Mouse (Mus musculus): ENCODE data around the gene Ptpre. TPM values are rescaled to one million over a fixed set of nuclear protein-coding genes. Genes with fewer than 3 reads are reported as not detected.

The Ptpre gene
- polyA plus RNA-seq, 1 experiment, result 2.4 TPM

DNA sequence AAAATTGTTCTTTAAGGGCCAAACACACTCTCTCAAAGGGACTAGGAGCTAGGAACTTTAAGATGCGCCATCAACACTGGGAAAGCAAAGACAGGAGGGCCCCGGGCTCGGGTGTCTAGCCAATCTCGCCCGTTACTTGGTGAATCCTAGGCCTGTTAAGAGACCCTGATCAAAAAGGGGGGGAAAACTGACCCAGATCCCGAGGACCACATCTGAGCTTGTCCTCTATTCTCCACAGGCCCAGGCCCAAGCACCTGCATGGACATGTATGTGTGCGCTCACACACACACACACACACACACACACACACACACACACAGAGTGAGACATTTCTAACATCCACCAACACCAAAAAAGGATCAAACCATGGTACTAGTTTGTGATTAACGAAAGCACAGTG lies 176.0 kb downstream of the Ptpre start:
- H3K79me2 ChIP-seq (ENCODE audit: control insufficient read depth, insufficient read depth), result peaks cover 78% of the 10 kb centered on the region
- no peak for TF ChIP-seq MYOG (IDR thresholded peaks at IDR 0.05; ENCODE audit: control insufficient read depth in 1 of 3, insufficient read depth in 1 of 3, insufficient read length in 2 of 3, low read depth in 2 of 3)
- TF ChIP-seq CEBPB (IDR thresholded peaks at IDR 0.05; ENCODE audit: insufficient read depth, poor library complexity, severe bottlenecking), result no peak
- TF ChIP-seq SRF (IDR thresholded peaks at IDR 0.05; ENCODE audit: control insufficient read depth, insufficient read length, low read depth), result no peak
- TF ChIP-seq POLR2AphosphoS2 (IDR thresholded peaks at IDR 0.05; ENCODE audit: insufficient read length, low read depth), result no peak
- no peak for TF ChIP-seq TCF3 (IDR thresholded peaks at IDR 0.05; ENCODE audit: insufficient read length, low read depth)
- TF ChIP-seq MAX (IDR thresholded peaks at IDR 0.05; ENCODE audit: low read depth), result no peak
- no peak for TF ChIP-seq USF1 (IDR thresholded peaks at IDR 0.05; ENCODE audit: low read depth)
- no peak for TF ChIP-seq TCF12 (IDR thresholded peaks at IDR 0.05; ENCODE audit: insufficient read depth, poor library complexity, severe bottlenecking)
- no peak for TF ChIP-seq MYOD1 (IDR thresholded peaks at IDR 0.05; ENCODE audit: control insufficient read depth in 1 of 3, insufficient read length in 2 of 3, low read depth in 2 of 3)
- no peak for TF ChIP-seq E2F4 (IDR thresholded peaks at IDR 0.05; ENCODE audit: insufficient read depth)
- no peak for TF ChIP-seq POLR2A (IDR thresholded peaks at IDR 0.05; ENCODE audit: insufficient read length, low read depth)
- no peak for TF ChIP-seq REST (IDR thresholded peaks at IDR 0.05; ENCODE audit: insufficient read depth, insufficient read length)
- no peaks in the 10 kb centered on the region for H3K27me3 ChIP-seq (ENCODE audit: control insufficient read depth, insufficient read depth, insufficient read length)
- H3K36me3 ChIP-seq (ENCODE audit: control insufficient read depth, insufficient read depth), result peaks cover 9% of the 10 kb centered on the region
- peak overlapping the region; percentile 89 for H3K4me3 ChIP-seq
- peak overlapping the region; percentile 60 for H3K4me2 ChIP-seq (ENCODE audit: low read depth)
- no peak overlapping the region for H3ac ChIP-seq (ENCODE audit: control insufficient read depth, insufficient read length)

DNA sequence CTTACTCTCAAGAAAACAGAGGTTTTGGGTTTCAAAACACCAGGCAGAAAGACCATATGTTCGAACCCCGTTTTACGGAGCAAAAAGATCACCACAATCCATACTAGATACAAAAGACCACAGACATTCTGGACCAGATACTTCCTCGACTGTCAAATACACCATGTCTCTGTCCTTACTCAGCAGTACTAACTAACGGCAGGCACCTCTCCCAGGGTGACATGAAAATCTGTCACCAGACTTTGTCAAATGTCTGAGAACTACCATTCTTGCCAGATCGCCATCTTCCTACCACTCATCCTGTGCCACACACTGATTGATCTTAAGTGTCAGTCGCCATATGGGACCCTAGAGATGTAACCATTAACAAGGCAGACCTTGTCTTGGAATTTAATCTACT lies 177.9 kb downstream of the Ptpre start:
- TF ChIP-seq TCF12 (IDR thresholded peaks at IDR 0.05; ENCODE audit: insufficient read depth, poor library complexity, severe bottlenecking), result no peak
- no peak for TF ChIP-seq SRF (IDR thresholded peaks at IDR 0.05; ENCODE audit: control insufficient read depth, insufficient read length, low read depth)
- TF ChIP-seq MAX (IDR thresholded peaks at IDR 0.05; ENCODE audit: low read depth), result no peak
- no peak for TF ChIP-seq POLR2AphosphoS2 (IDR thresholded peaks at IDR 0.05; ENCODE audit: insufficient read length, low read depth)
- TF ChIP-seq MYOG (IDR thresholded peaks at IDR 0.05; ENCODE audit: control insufficient read depth in 1 of 3, insufficient read depth in 1 of 3, insufficient read length in 2 of 3, low read depth in 2 of 3), result no peak
- TF ChIP-seq E2F4 (IDR thresholded peaks at IDR 0.05; ENCODE audit: insufficient read depth), result no peak
- TF ChIP-seq MYOD1 (IDR thresholded peaks at IDR 0.05; ENCODE audit: control insufficient read depth in 1 of 3, insufficient read length in 2 of 3, low read depth in 2 of 3), result no peak
- TF ChIP-seq TCF3 (IDR thresholded peaks at IDR 0.05; ENCODE audit: insufficient read length, low read depth), result no peak
- no peak for TF ChIP-seq CEBPB (IDR thresholded peaks at IDR 0.05; ENCODE audit: insufficient read depth, poor library complexity, severe bottlenecking)
- TF ChIP-seq POLR2A (IDR thresholded peaks at IDR 0.05; ENCODE audit: insufficient read length, low read depth), result no peak
- Histone ChIP-seq H3K36me3 (ENCODE audit: control insufficient read depth, insufficient read depth) (peaks cover 7% of the 10 kb centered on the region), H3K4me3 (peak overlapping the region; percentile 89), H3K27me3 (ENCODE audit: control insufficient read depth, insufficient read depth, insufficient read length) (no peaks in the 10 kb centered on the region), H3ac (ENCODE audit: control insufficient read depth, insufficient read length) (peak overlapping the region; percentile 62), H3K79me2 (ENCODE audit: control insufficient read depth, insufficient read depth) (peaks cover 60% of the 10 kb centered on the region), H3K4me2 (ENCODE audit: low read depth) (peak overlapping the region; percentile 60)

DNA sequence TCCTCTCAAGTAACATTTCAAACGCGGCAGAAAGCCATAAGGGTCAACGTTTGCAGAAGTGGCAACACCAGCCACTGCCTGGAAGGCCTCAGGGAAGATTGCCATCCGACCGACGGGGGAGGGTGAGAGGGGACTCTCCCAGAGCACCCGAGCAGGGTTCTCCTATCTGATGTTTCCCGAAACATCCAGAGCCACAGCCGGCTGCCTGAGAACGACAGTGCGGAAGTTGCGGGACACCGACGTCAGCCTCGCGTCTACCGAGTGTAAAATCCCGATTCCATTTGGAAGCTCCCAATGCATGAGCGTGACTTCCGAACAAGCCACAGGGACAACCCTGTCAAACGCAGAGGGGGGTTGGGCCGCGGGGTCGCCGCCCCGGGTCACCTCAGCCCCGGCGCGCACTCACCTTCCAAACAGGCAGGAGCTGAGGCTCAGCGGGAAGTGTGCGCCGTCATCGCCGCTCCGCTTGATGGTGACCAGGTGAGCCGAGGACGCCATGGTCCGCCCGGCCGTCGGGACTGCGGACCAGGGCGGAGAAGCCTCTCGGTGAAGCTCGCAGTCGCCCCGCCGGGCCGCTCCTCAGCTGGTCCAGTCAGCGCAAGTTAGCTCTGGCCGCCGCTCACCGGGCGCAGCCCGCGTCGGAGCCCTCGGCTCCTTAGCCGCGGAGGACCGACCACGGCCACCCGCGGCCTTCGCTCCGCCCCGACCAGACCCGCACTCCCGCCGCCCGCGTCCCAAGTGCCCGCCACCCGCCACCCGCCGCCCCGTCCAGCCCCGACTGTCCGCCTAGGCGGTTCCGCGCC lies 178.6 kb downstream of the Ptpre start, which contains the start of gene Mki67:
Gene Mki67 (minus strand): TSS at position 720 of the 803 bp plus-strand sequence.
- Histone ChIP-seq H3K27me3 (ENCODE audit: control insufficient read depth, insufficient read depth, insufficient read length) (no peaks in the 10 kb centered on the region), H3K36me3 (ENCODE audit: control insufficient read depth, insufficient read depth) (peaks cover under 1% of the 10 kb centered on the region), H3K79me2 (ENCODE audit: control insufficient read depth, insufficient read depth) (peaks cover 53% of the 10 kb centered on the region), H3K4me2 (ENCODE audit: low read depth) (peak within 1 kb of the TSS; percentile 97), H3ac (ENCODE audit: control insufficient read depth, insufficient read length) (peak within 1 kb of the TSS; percentile 62), H3K4me3 (peak within 1 kb of the TSS; percentile 89)
- TF ChIP-seq POLR2A (IDR thresholded peaks at IDR 0.05; ENCODE audit: insufficient read length, low read depth) (peak; percentile 53), POLR2AphosphoS2 (IDR thresholded peaks at IDR 0.05; ENCODE audit: insufficient read length, low read depth) (peak; percentile 3), USF1 (IDR thresholded peaks at IDR 0.05; ENCODE audit: low read depth) (no peak)

DNA sequence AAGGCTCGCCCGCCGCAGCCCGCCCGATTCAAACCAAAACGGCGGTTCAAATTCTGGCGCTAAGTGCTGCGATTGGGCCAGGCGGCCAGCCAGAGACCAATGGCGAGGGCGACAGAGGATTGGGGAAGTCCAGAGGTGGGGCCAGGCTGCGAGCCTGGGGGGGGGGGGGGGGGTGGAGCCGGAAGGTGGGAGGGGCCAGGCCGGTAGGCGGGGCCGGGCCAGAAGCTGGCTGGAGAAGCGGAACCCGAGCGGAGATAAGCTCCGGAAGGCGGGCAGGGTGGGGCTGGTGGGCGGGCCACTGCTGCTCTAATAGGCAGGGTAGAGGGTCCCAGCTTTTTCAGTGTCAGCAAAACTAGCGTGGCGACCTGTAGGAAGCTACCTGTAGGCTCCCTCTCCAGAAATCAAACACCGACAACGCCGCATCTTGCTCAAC lies 179.2 kb downstream of the Ptpre start:
- no peak for TF ChIP-seq POLR2AphosphoS2 (IDR thresholded peaks at IDR 0.05; ENCODE audit: insufficient read length, low read depth)
- peak; percentile 98 for TF ChIP-seq E2F4 (IDR thresholded peaks at IDR 0.05; ENCODE audit: insufficient read depth)
- peak overlapping the region; percentile 89 for H3K4me3 ChIP-seq
- H3ac ChIP-seq (ENCODE audit: control insufficient read depth, insufficient read length), result peak overlapping the region; percentile 62
- peak overlapping the region; percentile 97 for H3K4me2 ChIP-seq (ENCODE audit: low read depth)
- peaks cover 47% of the 10 kb centered on the region for H3K79me2 ChIP-seq (ENCODE audit: control insufficient read depth, insufficient read depth)
- H3K36me3 ChIP-seq (ENCODE audit: control insufficient read depth, insufficient read depth), result no peaks in the 10 kb centered on the region
- H3K27me3 ChIP-seq (ENCODE audit: control insufficient read depth, insufficient read depth, insufficient read length), result no peaks in the 10 kb centered on the region

DNA sequence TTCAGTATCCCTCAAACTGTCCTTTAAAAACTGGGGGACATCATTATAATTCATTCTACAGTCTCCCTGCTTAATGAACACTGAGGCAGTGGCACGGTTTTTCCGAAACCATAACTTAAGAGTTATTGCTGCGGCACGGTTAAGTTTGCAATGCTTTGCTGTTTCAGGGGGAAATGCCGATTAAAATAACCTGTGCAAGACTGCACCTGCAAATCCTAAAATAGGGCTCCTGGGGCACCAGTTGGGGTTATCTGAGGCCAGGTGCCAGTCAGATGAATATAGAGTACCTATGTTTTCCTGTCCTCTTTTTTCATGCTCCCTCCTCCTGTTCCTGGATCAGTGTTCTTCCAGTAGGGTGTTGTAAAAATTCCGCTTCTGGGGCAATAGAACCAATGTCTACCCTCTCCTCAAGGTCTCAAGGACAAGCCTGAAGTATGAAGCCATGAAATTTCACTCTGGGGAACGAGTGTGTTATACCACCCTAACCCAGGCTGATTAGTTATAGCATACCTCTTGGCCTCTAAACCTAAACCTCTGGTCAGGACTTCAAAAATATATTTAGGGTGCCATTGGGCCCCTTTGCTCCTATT lies 179.8 kb downstream of the Ptpre start:
- Histone ChIP-seq H3ac (ENCODE audit: control insufficient read depth, insufficient read length) (no peak overlapping the region), H3K79me2 (ENCODE audit: control insufficient read depth, insufficient read depth) (peaks cover 41% of the 10 kb centered on the region), H3K4me2 (ENCODE audit: low read depth) (peak overlapping the region; percentile 97), H3K27me3 (ENCODE audit: control insufficient read depth, insufficient read depth, insufficient read length) (no peaks in the 10 kb centered on the region), H3K4me3 (peak overlapping the region; percentile 89), H3K36me3 (ENCODE audit: control insufficient read depth, insufficient read depth) (no peaks in the 10 kb centered on the region)
- TF ChIP-seq MAX (IDR thresholded peaks at IDR 0.05; ENCODE audit: low read depth) (no peak), MYOD1 (IDR thresholded peaks at IDR 0.05; ENCODE audit: control insufficient read depth in 1 of 3, insufficient read length in 2 of 3, low read depth in 2 of 3) (no peak), REST (IDR thresholded peaks at IDR 0.05; ENCODE audit: insufficient read depth, insufficient read length) (no peak)

All from myocyte (in vitro differentiated cells).